Mouse (Mus musculus) embryonic facial prominence, embryonic 13.5 days (tissue): ENCODE measurements around the gene Samd10. TPM values are rescaled to one million over a fixed set of nuclear protein-coding genes. Genes with fewer than 3 reads are reported as not detected.

ENCODE experiments used
- ATAC-seq: fragments of 200-750 bp; cut with Nextera tagmentation; 2 replicates; pipeline ENCODE4 v1.8.0; 2017; ENCODE audit warnings: low read depth; ENCODE audit not compliant: insufficient number of reproducible peaks, insufficient read depth, low FRiP score, low TSS enrichment
- H3K27ac ChIP-seq: fragments of 300-500 bp; sonication (generic); 2 replicates; pipeline ENCODE4 v1.5.1; 2015; ENCODE audit warnings: moderate library complexity, mild to moderate bottlenecking, inconsistent platforms
- H3K27me3 ChIP-seq: fragments of 300-500 bp; sonication (generic); 2 replicates; pipeline ENCODE4 v1.6.1; 2015; ENCODE audit warnings: mild to moderate bottlenecking, inconsistent platforms
- H3K36me3 ChIP-seq: fragments of 300-500 bp; sonication (generic); 2 replicates; pipeline ENCODE4 v1.6.1; 2015; ENCODE audit warnings: mild to moderate bottlenecking, inconsistent platforms
- H3K4me1 ChIP-seq: fragments of 300-500 bp; sonication (generic); 2 replicates; pipeline ENCODE4 v1.6.1; 2015; ENCODE audit warnings: inconsistent platforms
- H3K4me2 ChIP-seq: fragments of 300-500 bp; sonication (generic); 2 replicates; pipeline ENCODE4 v1.6.1; 2015; ENCODE audit warnings: moderate library complexity, mild to moderate bottlenecking, inconsistent platforms
- H3K4me3 ChIP-seq: fragments of 300-500 bp; sonication (generic); 2 replicates; pipeline ENCODE4 v1.5.1; 2015; ENCODE audit warnings: mild to moderate bottlenecking, inconsistent platforms
- H3K9ac ChIP-seq: fragments of 300-500 bp; sonication (generic); 2 replicates; pipeline ENCODE4 v1.6.1; 2015; ENCODE audit warnings: mild to moderate bottlenecking, inconsistent platforms
- H3K9me3 ChIP-seq: fragments of 300-500 bp; sonication (generic); 2 replicates; pipeline ENCODE4 v1.6.1; 2016; ENCODE audit warnings: inconsistent platforms
- WGBS: fragments of 180-500 bp; shearing (Covaris S2); methylation state at CpG from one replicate; pipeline ENCODE4 v1.1.7; 2015; ENCODE audit warnings: mixed read lengths; 5-methylcytosine and 5-hydroxymethylcytosine counted together
- polyA plus RNA-seq: library from polyadenylated mRNA; unstranded; fragments of >200 nt; fragmentation: Nextera tagmentation; extraction: Ambion mirVana; gene quantifications from 2 replicates; pipeline ENCODE4 v1.2.1, GENCODE M21; 2015

Gene Samd10
- polyA plus RNA-seq, 1 experiment from 2014 or later: 10.4 TPM

DNA sequence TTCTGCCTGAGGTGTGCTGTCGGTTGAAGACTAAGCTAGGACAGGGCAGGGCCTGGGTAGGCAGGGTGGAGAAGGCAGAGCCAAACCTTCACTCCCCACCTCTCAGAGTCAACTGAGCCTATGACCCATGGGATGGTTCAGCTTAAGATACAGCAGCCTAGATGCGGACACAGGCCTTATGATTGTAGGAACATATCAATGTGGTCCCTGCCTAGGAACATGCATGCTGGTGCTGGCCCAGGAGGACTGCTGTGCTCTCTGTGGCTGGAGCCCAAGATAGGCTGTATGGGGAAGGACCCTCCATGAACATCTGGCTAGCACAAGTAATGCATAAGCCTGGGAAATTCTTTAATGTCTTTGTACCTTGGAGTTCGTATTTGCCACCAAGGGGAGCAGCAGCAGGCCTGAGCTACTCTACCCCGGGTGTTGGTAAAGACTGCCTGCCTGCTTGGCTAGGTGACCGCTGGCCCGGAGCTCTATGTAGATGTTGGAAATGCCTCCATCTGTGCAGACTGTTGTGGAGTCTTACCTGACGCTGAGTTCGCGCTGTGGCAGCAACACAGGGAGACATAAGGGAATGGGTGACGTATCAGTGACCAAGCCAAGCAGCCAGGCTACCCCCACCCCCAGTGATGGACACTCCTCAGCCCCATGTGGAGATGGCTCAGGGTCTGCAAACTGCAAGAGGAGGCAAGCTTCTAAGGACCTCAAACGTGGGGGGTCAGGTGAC lies 26.9 kb downstream of the Samd10 start:
- Histone ChIP-seq H3K27ac (no peak overlapping the region), H3K9me3 (no peaks in the 10 kb centered on the region), H3K9ac (no peak overlapping the region), H3K36me3 (peaks cover 30% of the 10 kb centered on the region), H3K27me3 (no peaks in the 10 kb centered on the region), H3K4me2 (no peak overlapping the region), H3K4me3 (no peak overlapping the region), H3K4me1 (0 out of 2 replicates have a peak, but pooled peaks cover 4% of the 10 kb centered on the region)
- whole genome bisulfite sequencing: 87% methylated on average over 11 of the region's 11 CpGs
- ATAC-seq: no peak

DNA sequence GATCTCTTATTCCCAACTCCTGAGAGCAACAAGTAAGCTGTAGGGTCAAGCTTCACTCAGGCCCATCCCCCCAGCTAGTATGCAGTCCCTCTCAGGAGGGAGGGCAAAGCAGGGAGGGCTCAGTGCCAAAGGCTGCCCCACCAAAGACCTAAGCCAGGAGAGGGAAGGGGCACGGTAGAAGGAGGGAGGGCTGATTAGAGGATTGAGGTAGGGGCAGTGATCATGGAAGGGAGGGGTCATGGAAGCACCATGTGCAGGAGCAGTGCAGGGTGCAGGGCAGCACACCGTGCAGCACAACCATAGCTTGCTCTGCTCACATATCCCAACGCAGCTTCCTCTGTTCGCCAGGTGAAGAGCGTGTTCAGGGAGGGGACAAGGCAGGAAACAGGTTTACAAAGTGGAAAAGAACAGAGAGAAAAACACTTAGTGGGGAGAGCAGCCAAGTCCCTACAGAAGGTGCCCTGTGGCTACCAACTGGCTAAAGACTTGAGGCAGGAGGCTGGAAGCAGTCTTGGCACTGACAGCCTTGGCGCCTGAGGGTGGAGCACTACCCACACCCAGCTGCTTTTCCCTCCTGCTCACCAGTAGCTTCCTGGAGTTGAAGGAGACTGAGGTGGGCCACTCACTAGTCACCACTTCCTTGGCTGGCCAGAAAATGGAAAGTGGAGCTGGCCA lies 28.0 kb downstream of the Samd10 start:
- Histone ChIP-seq H3K4me3 (no peak overlapping the region), H3K36me3 (peaks cover 30% of the 10 kb centered on the region), H3K9ac (no peak overlapping the region), H3K27ac (no peak overlapping the region), H3K9me3 (no peaks in the 10 kb centered on the region), H3K27me3 (no peaks in the 10 kb centered on the region), H3K4me1 (0 out of 2 replicates have a peak, but pooled peaks cover 4% of the 10 kb centered on the region), H3K4me2 (no peak overlapping the region)
- 69% methylated on average over 6 of the region's 6 CpGs for WGBS
- no peak for ATAC-seq

DNA sequence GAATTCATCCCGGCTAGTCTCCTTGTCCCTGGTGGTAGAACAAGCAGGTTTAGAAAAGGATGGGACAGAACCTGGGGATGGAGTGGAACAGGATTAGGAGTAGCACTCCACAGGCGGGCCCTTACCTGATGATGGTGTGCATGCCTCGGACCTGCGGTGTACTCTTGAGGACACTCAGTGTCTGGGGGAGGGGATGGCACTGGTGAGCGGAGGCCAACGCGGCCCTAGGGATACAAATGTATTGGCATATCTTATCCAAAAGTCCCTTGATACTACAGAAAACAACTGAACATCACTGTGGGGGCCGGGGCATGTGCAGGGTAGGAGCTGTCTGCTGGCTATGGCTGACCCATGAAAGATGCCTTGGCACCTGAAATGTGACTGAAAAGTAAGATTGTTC lies 28.6 kb downstream of the Samd10 start:
- no peak for ATAC-seq
- 0 out of 2 replicates have a peak, but pooled peaks cover 4% of the 10 kb centered on the region for H3K4me1 ChIP-seq
- no peak overlapping the region for H3K9ac ChIP-seq
- H3K27me3 ChIP-seq: no peaks in the 10 kb centered on the region
- no peak overlapping the region for H3K4me2 ChIP-seq
- WGBS: 85% methylated on average over 8 of the region's 8 CpGs
- H3K4me3 ChIP-seq: no peak overlapping the region
- H3K36me3 ChIP-seq: peaks cover 30% of the 10 kb centered on the region
- H3K9me3 ChIP-seq: no peaks in the 10 kb centered on the region
- H3K27ac ChIP-seq: no peak overlapping the region

DNA sequence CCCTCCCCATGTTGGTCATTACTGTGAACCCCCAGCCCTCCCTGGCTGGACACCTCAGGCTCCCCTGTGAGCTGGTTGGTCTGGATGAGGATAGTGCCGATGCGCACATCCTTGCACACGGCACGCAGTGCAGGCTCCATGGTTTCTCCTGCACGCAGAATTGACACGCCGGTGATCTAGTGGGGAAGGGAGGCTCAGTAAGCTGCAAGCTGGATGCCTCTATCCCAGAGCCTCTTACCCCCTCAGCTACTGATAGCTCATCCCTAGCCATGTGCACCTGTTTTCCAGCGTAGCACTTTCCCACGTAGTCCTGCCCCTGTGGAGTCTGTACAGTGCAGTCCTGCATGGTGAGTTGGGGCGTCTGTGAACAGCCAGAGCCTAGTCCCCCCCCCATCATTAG lies 29.2 kb downstream of the Samd10 start:
- Histone ChIP-seq H3K4me1 (0 out of 2 replicates have a peak, but pooled peaks cover 4% of the 10 kb centered on the region), H3K4me2 (no peak overlapping the region), H3K4me3 (no peak overlapping the region), H3K27ac (no peak overlapping the region), H3K36me3 (peaks cover 26% of the 10 kb centered on the region), H3K9me3 (no peaks in the 10 kb centered on the region), H3K9ac (no peak overlapping the region), H3K27me3 (no peaks in the 10 kb centered on the region)
- WGBS: 93% methylated on average over 10 of the region's 10 CpGs
- ATAC-seq: no peak

DNA sequence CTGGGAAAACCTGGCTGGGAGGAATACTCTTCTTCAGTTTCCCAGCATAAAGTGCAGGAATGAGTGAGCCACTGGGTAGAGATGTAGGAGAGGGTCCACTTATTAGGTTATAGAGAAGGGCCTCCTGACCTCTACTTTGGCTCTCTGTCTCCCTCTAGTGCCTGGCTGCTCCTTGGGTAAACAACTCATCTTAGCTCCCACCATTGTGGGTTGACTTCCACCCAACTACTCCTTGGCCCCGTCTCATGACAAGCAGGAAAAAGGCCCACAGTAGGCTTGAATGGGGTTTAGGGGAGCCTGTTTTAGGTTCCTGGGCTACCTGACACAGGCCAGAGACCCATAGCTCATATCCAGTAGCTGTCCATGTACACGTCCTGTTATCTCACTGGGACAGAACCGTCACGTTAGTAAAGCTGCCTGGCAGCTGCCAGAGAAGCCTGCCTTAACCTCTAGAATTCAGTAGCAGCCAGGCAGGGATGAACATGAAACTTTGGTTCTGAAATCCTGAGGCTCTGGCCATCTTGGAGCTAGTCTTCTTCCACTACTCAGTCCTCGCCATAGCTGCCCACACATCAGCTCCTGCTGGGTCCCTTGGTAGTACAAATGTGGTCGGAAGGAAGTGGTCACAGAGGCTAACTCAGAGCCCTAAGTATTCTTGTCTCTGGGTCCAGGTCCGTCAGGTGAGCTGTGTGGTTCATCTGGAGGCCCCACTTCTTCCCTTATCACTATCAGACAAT lies 30.6 kb downstream of the Samd10 start:
- no peak overlapping the region for H3K27ac ChIP-seq
- no peak overlapping the region for H3K4me2 ChIP-seq
- no peaks in the 10 kb centered on the region for H3K9me3 ChIP-seq
- ATAC-seq: no peak
- no peaks in the 10 kb centered on the region for H3K27me3 ChIP-seq
- H3K36me3 ChIP-seq: peaks cover 14% of the 10 kb centered on the region
- whole genome bisulfite sequencing: 77% methylated on average over 7 of the region's 7 CpGs
- no peak overlapping the region for H3K9ac ChIP-seq
- 0 out of 2 replicates have a peak, but pooled peaks cover 4% of the 10 kb centered on the region for H3K4me1 ChIP-seq
- no peak overlapping the region for H3K4me3 ChIP-seq

DNA sequence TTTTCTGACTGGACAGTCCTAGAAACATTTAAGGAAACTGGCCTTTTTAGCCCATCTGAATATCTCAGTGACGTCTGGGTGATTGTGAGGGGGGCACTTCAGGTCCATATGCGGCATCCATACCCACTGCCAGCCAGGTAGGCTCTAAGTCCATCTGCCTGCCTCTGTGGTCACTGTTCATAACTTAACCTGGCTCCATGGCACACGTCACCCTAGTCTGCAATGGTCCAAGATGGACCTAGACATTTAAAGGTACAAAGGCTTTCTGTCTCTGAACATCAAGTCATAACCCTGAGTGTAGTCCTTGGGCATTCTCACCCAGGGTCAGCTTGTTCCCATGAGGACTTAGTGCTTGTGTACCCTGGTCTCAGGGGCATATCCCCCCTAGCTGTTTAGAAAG lies 31.7 kb downstream of the Samd10 start:
- Histone ChIP-seq H3K36me3 (peaks cover 5% of the 10 kb centered on the region; the same call in 1 of the 2 replicates), H3K9ac (no peak overlapping the region), H3K4me2 (no peak overlapping the region), H3K9me3 (no peaks in the 10 kb centered on the region), H3K27me3 (no peaks in the 10 kb centered on the region), H3K4me3 (no peak overlapping the region), H3K4me1 (0 out of 2 replicates have a peak, but pooled peaks cover 4% of the 10 kb centered on the region), H3K27ac (no peak overlapping the region)
- ATAC-seq: no peak
- 80% methylated on average over 3 of the region's 3 CpGs for WGBS

DNA sequence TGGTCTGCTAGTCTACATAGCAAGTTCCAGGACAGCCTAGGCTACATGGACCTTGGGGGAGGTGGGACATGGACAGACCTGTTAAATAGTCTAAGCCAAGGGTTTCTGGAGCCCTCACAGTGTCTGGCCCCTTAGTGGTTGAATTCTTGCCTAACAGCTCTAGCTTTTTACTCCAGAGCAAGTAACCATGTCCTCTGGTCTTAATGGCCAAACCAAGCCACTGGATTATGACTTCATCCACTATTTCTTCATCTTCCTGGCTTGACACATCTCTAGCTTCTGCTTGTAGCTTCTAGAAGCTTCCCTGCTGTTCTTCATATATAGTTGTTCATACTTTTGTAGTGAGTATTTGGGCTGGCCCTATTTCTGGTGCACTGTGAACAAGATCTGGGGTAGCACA lies 45.2 kb downstream of the Samd10 start:
- no peak for ATAC-seq
- peaks cover 59% of the 10 kb centered on the region for H3K36me3 ChIP-seq

DNA sequence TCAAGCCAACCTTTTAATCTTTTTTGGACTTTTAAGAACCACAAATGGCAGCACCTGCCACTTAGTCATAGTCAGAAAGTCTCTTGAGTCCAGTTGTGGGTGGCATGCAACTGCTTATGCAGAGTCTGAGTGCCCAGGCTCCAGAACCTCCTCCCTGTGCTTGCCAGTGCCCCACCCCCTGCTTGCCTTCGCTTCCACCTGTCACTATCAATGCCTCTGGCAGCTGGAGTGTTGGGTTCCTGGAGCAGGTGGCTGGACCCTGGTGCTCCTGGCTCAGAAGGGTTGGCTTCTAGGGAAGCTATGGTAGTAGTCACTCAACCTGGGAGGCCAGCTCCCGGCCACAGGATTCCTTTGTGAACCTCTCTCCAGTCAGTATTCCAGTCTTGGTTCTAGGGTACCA lies 48.8 kb downstream of the Samd10 start:
- Histone ChIP-seq H3K9me3 (no peaks in the 10 kb centered on the region), H3K4me2 (no peak overlapping the region), H3K4me3 (no peak overlapping the region), H3K27ac (no peak overlapping the region), H3K4me1 (no peaks in the 10 kb centered on the region), H3K27me3 (no peaks in the 10 kb centered on the region), H3K9ac (no peak overlapping the region), H3K36me3 (peaks cover 86% of the 10 kb centered on the region)
- 95% methylated on average over 2 of the region's 2 CpGs for WGBS
- no peak for ATAC-seq

More for the DNA sequence above, 45.2 kb downstream of the Samd10 start:
- H3K9ac ChIP-seq: no peak overlapping the region
- no peak overlapping the region for H3K27ac ChIP-seq
- H3K9me3 ChIP-seq: no peaks in the 10 kb centered on the region
- H3K4me1 ChIP-seq: no peaks in the 10 kb centered on the region
- H3K27me3 ChIP-seq: no peaks in the 10 kb centered on the region
- H3K4me3 ChIP-seq: no peak overlapping the region
- no peak overlapping the region for H3K4me2 ChIP-seq

DNA sequence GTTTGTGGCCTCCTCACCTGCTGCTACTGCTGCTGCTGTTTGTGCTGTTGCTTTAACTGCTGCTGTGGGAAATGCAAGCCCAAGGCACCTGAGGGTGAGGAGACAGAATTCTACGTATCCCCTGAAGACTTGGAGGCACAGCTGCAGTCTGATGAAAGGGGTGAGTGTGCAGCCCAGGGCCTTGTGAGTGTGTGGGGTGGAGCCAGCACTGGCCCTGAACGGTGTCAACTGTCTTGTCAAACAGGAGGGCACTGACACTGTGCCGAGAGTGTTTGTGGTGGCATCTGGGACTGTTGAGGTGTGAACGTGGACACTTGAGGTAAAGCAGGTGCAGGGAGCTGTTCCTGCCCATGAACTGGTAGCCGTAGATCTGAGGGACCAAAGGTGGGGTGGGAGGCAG lies 50.3 kb downstream of the Samd10 start:
- H3K4me1 ChIP-seq: no peaks in the 10 kb centered on the region
- 84% methylated on average over 5 of the region's 5 CpGs for WGBS
- no peak overlapping the region for H3K9ac ChIP-seq
- no peak overlapping the region for H3K4me3 ChIP-seq
- H3K36me3 ChIP-seq: peaks cover 77% of the 10 kb centered on the region
- ATAC-seq: no peak
- no peaks in the 10 kb centered on the region for H3K27me3 ChIP-seq
- H3K4me2 ChIP-seq: no peak overlapping the region
- no peak overlapping the region for H3K27ac ChIP-seq
- no peaks in the 10 kb centered on the region for H3K9me3 ChIP-seq

DNA sequence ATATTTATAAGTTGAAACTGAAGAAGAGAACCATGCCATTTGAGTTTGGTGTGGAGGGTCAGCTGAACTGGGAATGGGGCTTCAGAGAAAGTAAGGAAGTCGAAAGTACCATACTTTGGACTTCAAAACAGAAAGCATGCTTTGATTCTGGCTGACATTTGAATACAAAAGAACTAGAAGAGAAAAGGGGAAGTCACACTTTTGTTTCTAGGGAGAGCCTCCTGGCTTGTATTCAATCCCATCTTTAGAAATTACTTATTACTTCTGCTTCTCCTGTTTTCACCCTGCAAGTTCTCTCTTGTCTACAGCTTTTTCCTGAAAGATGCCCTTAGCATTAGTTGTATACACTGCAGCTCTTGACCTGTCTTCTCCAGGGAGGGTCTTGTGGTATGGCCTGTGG lies 50.8 kb downstream of the Samd10 start:
- H3K36me3 ChIP-seq: peaks cover 73% of the 10 kb centered on the region
- ATAC-seq: no peak

DNA sequence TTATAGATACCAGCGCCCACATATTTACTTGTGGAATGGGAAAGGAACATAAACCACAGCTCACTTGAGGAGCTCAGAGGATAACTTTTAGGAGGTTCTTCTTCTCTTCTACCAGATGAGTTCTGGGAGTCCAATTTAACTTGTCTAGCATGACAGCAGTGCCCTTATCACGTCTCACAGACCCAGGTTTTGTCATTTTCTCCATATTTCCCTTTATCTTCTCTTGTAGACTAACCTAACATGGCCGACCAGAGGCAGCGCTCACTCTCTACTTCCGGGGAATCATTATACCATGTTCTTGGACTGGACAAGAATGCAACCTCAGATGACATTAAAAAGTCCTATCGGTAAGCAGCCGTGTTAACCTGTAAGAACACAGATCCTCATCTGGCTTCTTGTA lies 52.9 kb downstream of the Samd10 start:
- no peak overlapping the region for H3K4me2 ChIP-seq
- H3K27me3 ChIP-seq: no peaks in the 10 kb centered on the region
- H3K36me3 ChIP-seq: peaks cover 53% of the 10 kb centered on the region
- no peaks in the 10 kb centered on the region for H3K4me1 ChIP-seq
- H3K9me3 ChIP-seq: no peaks in the 10 kb centered on the region
- no peak for ATAC-seq
- H3K27ac ChIP-seq: no peak overlapping the region
- no peak overlapping the region for H3K9ac ChIP-seq
- 96% methylated on average over 7 of the region's 7 CpGs for WGBS
- H3K4me3 ChIP-seq: no peak overlapping the region

More for the DNA sequence above, 50.8 kb downstream of the Samd10 start:
- no peak overlapping the region for H3K4me2 ChIP-seq
- no peak overlapping the region for H3K27ac ChIP-seq
- no peaks in the 10 kb centered on the region for H3K27me3 ChIP-seq
- H3K9me3 ChIP-seq: no peaks in the 10 kb centered on the region
- no peak overlapping the region for H3K4me3 ChIP-seq
- WGBS: 71% methylated on average over 1 of the region's 1 CpGs
- H3K9ac ChIP-seq: no peak overlapping the region
- no peaks in the 10 kb centered on the region for H3K4me1 ChIP-seq
